Mouse (Mus musculus): ENCODE data around the gene Atxn7l2. TPM values are rescaled to one million over a fixed set of nuclear protein-coding genes. Genes with fewer than 3 reads are reported as not detected.

The Atxn7l2 gene
- polyA plus RNA-seq, 1 experiment = 0.55 TPM

GRCm38 (mm10) chr3:108187111-108187795, 23.5 kb downstream of the Atxn7l2 start:
- Histone ChIP-seq H3K4me1 (ENCODE audit: control insufficient read depth) (peaks cover 18% of the 10 kb centered on the region), H3K27me3 (ENCODE audit: control insufficient read depth) (peaks cover 65% of the 10 kb centered on the region), H3K36me3 (ENCODE audit: control insufficient read depth) (no peaks in the 10 kb centered on the region), H3K4me3 (replicated peaks) (no peak overlapping the region), H3K9me3 (ENCODE audit: control insufficient read depth, low read length) (no peaks in the 10 kb centered on the region; the same call in 1 of the 2 replicates)
- TF ChIP-seq TAL1 (IDR thresholded peaks at IDR 0.05; ENCODE audit: low read length) = no peak
- TF ChIP-seq GATA1 (IDR thresholded peaks at IDR 0.05; ENCODE audit: low read length) = no peak

DNA sequence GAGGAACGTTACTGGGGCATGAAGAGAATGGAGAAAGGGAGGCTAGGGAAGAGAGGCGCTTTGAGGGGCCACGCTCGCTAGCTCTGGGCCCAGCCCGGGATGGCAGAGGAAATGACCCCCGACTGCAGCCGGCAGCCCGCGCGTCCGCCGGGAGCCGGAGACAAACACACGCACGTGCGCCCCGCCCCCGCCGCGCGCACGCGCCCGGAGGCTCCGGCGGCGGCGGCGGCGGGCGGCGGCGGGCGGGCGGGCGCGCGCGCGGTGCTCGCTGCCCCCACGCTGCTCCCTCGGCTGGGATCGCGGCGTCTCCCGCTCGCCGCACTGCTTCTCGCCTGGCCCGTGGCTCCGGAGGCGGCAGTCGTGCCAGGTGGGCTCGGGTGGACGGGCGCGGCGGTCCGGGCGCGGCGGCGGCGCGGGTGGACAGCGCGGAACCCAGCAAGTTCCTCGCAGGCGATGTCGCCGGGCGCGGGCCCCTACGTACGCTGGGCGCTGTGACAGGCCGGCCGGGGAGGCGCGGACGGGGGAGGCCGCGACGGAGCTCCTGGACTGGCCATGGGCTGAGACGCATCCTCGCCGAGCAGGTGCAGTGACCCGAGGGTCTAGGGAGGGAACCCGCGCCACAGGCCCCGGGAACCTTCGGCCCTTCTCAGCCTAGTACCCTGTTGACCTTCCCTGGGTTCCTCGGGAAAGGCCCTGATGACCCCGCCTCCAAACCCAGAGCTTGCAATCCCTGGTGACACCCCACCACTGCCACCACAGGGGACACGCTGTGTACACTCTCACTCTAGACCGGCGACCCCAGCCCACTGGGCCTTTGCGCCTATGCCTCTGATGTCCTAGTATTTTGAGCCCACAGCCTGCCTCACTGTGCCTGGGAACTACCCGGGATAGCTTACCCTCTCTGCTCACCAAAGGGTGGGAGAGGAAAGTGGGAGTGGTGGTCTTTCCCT, 24.4 kb downstream of the Atxn7l2 start, which contains the start of gene Amigo1:
TSS of gene Amigo1 (plus strand) at position 238 of the 950 bp plus-strand sequence.
- Histone ChIP-seq H3K4me1 (ENCODE audit: control insufficient read depth) (peaks cover 18% of the 10 kb centered on the region), H3K4me3 (replicated peaks) (peak within 1 kb of the TSS; percentile 67), H3K36me3 (ENCODE audit: control insufficient read depth) (no peaks in the 10 kb centered on the region), H3K27me3 (ENCODE audit: control insufficient read depth) (peaks cover 67% of the 10 kb centered on the region), H3K9me3 (ENCODE audit: control insufficient read depth, low read length) (no peaks in the 10 kb centered on the region; the same call in 1 of the 2 replicates)
- TF ChIP-seq GATA1 (IDR thresholded peaks at IDR 0.05; ENCODE audit: low read length) (no peak), TAL1 (IDR thresholded peaks at IDR 0.05; ENCODE audit: low read length) (no peak)

GRCm38 (mm10) chr3:108185460-108186097, 25.2 kb downstream of the Atxn7l2 start:
- no peak for TF ChIP-seq TAL1 (IDR thresholded peaks at IDR 0.05; ENCODE audit: low read length)
- TF ChIP-seq GATA1 (IDR thresholded peaks at IDR 0.05; ENCODE audit: low read length) = no peak
- Histone ChIP-seq H3K4me3 (replicated peaks) (peak overlapping the region; percentile 67), H3K36me3 (ENCODE audit: control insufficient read depth) (no peaks in the 10 kb centered on the region), H3K9me3 (ENCODE audit: control insufficient read depth, low read length) (no peaks in the 10 kb centered on the region; the same call in 1 of the 2 replicates), H3K4me1 (ENCODE audit: control insufficient read depth) (peaks cover 18% of the 10 kb centered on the region), H3K27me3 (ENCODE audit: control insufficient read depth) (peaks cover 67% of the 10 kb centered on the region)

GRCm38 (mm10) chr3:108184742-108185141, 26.0 kb downstream of the Atxn7l2 start:
- peaks cover 65% of the 10 kb centered on the region for H3K27me3 ChIP-seq (ENCODE audit: control insufficient read depth)
- no peak overlapping the region for H3K4me3 ChIP-seq (replicated peaks)
- no peak for TF ChIP-seq TAL1 (IDR thresholded peaks at IDR 0.05; ENCODE audit: low read length)
- TF ChIP-seq GATA1 (IDR thresholded peaks at IDR 0.05; ENCODE audit: low read length) = no peak
- H3K36me3 ChIP-seq (ENCODE audit: control insufficient read depth) = no peaks in the 10 kb centered on the region
- no peaks in the 10 kb centered on the region; the same call in 1 of the 2 replicates for H3K9me3 ChIP-seq (ENCODE audit: control insufficient read depth, low read length)
- H3K4me1 ChIP-seq (ENCODE audit: control insufficient read depth) = peaks cover 18% of the 10 kb centered on the region

- H3K4me1 ChIP-seq (ENCODE audit: control insufficient read depth) = peaks cover 2% of the 10 kb centered on the region
- H3K4me3 ChIP-seq (replicated peaks) = no peak overlapping the region
- H3K9me3 ChIP-seq (ENCODE audit: control insufficient read depth, low read length) = no peaks in the 10 kb centered on the region
- H3K27me3 ChIP-seq (ENCODE audit: control insufficient read depth) = peaks cover 28% of the 10 kb centered on the region
- no peak for TF ChIP-seq GATA1 (IDR thresholded peaks at IDR 0.05; ENCODE audit: low read length)
- no peak for TF ChIP-seq TAL1 (IDR thresholded peaks at IDR 0.05; ENCODE audit: low read length)
- H3K36me3 ChIP-seq (ENCODE audit: control insufficient read depth) = no peaks in the 10 kb centered on the region
Observed at GRCm38 (mm10) chr3:108180514-108180913, 30.2 kb downstream of the Atxn7l2 start.

DNA sequence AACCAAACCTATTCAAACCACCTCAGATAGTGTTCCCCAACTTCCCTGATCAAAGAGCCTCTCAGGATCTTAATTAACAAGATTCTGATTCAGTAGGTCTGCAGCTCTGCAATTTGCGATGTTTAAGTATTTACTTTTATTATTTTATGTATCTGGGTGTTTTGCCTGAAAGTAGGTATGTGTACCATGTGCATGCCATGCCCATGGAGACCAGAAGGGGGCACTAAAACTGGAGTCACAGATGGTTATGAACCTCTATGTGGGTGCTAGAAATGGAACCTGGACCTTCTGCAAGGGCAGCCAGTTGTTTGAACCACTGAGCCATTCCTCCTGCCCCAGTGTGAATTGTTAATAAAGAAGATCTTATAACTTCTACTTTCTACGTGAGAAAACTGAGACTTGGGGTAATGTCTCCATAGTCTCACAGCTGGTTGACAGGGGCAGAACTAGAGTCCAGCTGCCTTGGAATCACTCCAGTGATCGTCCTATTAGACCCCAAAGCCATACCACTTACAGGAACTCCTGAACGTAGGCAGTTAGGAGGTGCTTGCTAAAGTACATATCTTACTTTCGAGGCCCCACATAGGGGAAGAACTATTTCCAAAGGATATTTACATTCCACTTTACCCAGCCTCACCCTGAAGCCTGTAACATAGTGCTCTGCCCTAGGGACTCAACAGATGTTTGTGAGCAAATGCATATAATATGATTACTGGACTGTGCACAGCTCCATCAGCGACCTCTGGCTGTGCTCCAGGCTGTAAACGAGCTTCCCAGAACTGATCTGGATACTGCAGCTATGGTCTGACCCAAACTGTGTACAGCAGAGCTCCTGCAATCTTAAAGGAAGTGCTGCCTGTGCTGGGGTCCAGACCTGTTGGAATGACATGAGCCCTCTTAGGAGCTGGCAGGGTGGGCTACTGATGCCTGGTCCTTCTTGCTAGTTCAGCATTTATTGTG, 31.7 kb downstream of the Atxn7l2 start:
- Histone ChIP-seq H3K27me3 (ENCODE audit: control insufficient read depth) (peaks cover 22% of the 10 kb centered on the region), H3K9me3 (ENCODE audit: control insufficient read depth, low read length) (no peaks in the 10 kb centered on the region), H3K4me3 (replicated peaks) (no peak overlapping the region), H3K4me1 (ENCODE audit: control insufficient read depth) (no peaks in the 10 kb centered on the region), H3K36me3 (ENCODE audit: control insufficient read depth) (no peaks in the 10 kb centered on the region)
- TF ChIP-seq TAL1 (IDR thresholded peaks at IDR 0.05; ENCODE audit: low read length) (no peak), GATA1 (IDR thresholded peaks at IDR 0.05; ENCODE audit: low read length) (no peak)

DNA sequence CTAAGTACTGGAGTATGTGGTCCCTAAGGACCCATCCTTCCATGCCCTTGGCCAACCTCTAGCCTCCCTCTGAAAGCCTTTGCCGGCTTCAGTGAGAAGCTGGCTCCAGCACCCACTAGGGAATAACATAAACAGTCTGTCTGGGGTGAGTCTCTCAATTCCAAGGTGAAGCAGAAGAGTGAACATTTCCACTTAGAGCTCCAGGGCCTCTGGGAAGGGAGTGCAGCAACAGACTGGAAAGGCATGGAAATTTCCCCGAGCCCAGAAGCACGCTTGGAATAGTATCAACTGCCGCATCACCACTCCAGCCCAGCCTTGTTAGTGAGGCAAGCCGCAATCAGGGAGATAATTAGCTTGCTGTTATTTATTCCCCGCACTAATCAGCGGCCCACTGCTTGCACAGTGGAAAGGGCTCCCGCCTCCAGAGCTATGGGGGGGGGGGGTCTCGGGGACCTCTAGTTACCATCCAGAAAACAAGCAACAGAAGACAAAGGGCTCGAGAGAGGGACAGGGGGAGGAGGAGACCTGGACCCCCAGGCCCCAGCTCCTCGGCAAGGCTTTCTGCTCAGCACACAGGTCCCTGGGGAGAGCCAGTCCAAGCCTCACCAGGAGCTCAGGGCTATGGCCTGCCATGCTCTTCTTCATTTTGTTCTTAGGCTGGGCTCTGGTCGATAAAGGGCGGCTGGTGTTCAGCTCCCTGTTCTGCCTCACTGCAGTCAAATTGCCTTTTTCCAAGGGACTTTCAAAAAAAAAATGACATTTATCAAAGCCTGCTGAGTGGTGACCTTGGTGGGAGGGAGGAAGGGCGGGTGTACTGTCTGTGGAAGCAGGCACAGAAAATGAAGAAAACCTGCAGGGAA, 35.8 kb downstream of the Atxn7l2 start:
- TF ChIP-seq GATA1 (IDR thresholded peaks at IDR 0.05; ENCODE audit: low read length) (no peak), TAL1 (IDR thresholded peaks at IDR 0.05; ENCODE audit: low read length) (no peak)
- H3K27me3 ChIP-seq (ENCODE audit: control insufficient read depth) = peaks cover 11% of the 10 kb centered on the region

More for the DNA sequence above, 35.8 kb downstream of the Atxn7l2 start:
- no peaks in the 10 kb centered on the region for H3K4me1 ChIP-seq (ENCODE audit: control insufficient read depth)
- no peak overlapping the region for H3K4me3 ChIP-seq (replicated peaks)
- no peaks in the 10 kb centered on the region for H3K36me3 ChIP-seq (ENCODE audit: control insufficient read depth)
- no peaks in the 10 kb centered on the region for H3K9me3 ChIP-seq (ENCODE audit: control insufficient read depth, low read length)

All from erythroblast, embryonic 14.5 days (primary cell).